Mouse (Mus musculus) G1E (cell line): ENCODE results near the gene Snapc3. TPM values are rescaled to one million over a fixed set of nuclear protein-coding genes. Genes with fewer than 3 reads are reported as not detected.
"Not testable (repeated sequence)": the region's sequence is repeated elsewhere in the genome, so short reads cannot be mapped to it uniquely, and the experiment has no call there.

Experiments used
- ATAC-seq: 2 replicates; pipeline ENCODE4 v1.8.0; 2016; ENCODE audit warnings: mild to moderate bottlenecking; ENCODE audit not compliant: insufficient number of reproducible peaks, poor library complexity, low FRiP score, severe bottlenecking; ENCODE audit errors: extremely low read depth
- DNase-seq: peaks from one replicate; pipeline ENCODE4 v3.0.0; 2012; ENCODE audit warnings: low spot score
- H3K27me3 ChIP-seq: 2 replicates; pipeline ENCODE4 v1.6.1; 2012; ENCODE audit warnings: mild to moderate bottlenecking, low read length, inconsistent platforms; ENCODE audit not compliant: insufficient read depth
- H3K36me3 ChIP-seq: replicated peaks from 2 replicates; pipeline ENCODE3; 2012; ENCODE audit warnings: mild to moderate bottlenecking, inconsistent platforms
- H3K4me1 ChIP-seq: 2 replicates; pipeline ENCODE4 v1.6.1; 2012; ENCODE audit warnings: low read depth, low read length, inconsistent platforms, mixed read lengths; ENCODE audit not compliant: insufficient read depth
- H3K4me3 ChIP-seq: 2 replicates; pipeline ENCODE4 v1.5.1; 2012; ENCODE audit warnings: low read depth, mild to moderate bottlenecking, inconsistent platforms, low read length, moderate library complexity, mixed read lengths
- H3K9me3 ChIP-seq: replicated peaks from 2 replicates; pipeline ENCODE4 v1.6.1; 2012; ENCODE audit warnings: inconsistent platforms
- CTCF ChIP-seq: IDR thresholded peaks from 2 replicates; pipeline ENCODE4 v1.5.1; 2012; ENCODE audit warnings: low read depth, low read length, inconsistent platforms, mixed read lengths
- GATA1 ChIP-seq: IDR thresholded peaks from 2 replicates; pipeline ENCODE4 v1.6.1; 2012; ENCODE audit warnings: borderline replicate concordance, low read length, inconsistent platforms, mixed read lengths
- GATA2 ChIP-seq: IDR thresholded peaks from 2 replicates; pipeline ENCODE4 v1.6.1; 2012; ENCODE audit warnings: low read depth, low read length, inconsistent platforms, borderline replicate concordance
- POLR2AphosphoS5 ChIP-seq: IDR thresholded peaks from 2 replicates; pipeline ENCODE4 v1.6.1; 2012; ENCODE audit warnings: low read depth, low read length, inconsistent platforms; ENCODE audit not compliant: insufficient replicate concordance
- TAL1 ChIP-seq: conservative IDR thresholded peaks from 2 replicates; pipeline ENCODE4 v1.6.1; 2012; ENCODE audit warnings: low read depth, low read length, inconsistent platforms, mixed read lengths
- polyA plus RNA-seq: library from polyadenylated mRNA; stranded (reverse); fragments of >175 nt; gene quantifications from 2 replicates; pipeline ENCODE4 v1.2.3, GENCODE M21; 2012
- total RNA-seq, 2 experiments: library from RNA; stranded (forward) in 1 of 2; stranded (reverse) in 1 of 2; fragments of 200-1000 nt in 1 of 2; fragments of >200 nt in 1 of 2; fragmentation: Nextera tagmentation in 1 of 2; gene quantifications; 2 replicates each; pipeline ENCODE4 v1.2.3; 2014 to 2017

Gene Snapc3
- total and polyA plus RNA-seq, 3 experiments = 7.4 to 61.4 (median 57.6) TPM

GRCm38 (mm10) chr4:83514183-83514582, 96.7 kb downstream of the Snapc3 start:
- Histone ChIP-seq H3K4me3 (no peak overlapping the region), H3K27me3 (peaks cover 16% of the 10 kb centered on the region), H3K9me3 (no peaks in the 10 kb centered on the region), H3K4me1 (no peaks in the 10 kb centered on the region; the same call in 1 of the 2 replicates), H3K36me3 (no peaks in the 10 kb centered on the region)
- ATAC-seq (no peak), DNase-seq (no peak)
- TF ChIP-seq GATA1 (no peak), GATA2 (no peak), CTCF (no peak), TAL1 (no peak), POLR2AphosphoS5 (no peak)

- DNase-seq = no peak
- TF ChIP-seq CTCF (no peak), TAL1 (no peak), GATA2 (no peak), POLR2AphosphoS5 (no peak), GATA1 (no peak)
- ATAC-seq = no peak
- Histone ChIP-seq H3K36me3 (no peaks in the 10 kb centered on the region), H3K27me3 (peaks cover 16% of the 10 kb centered on the region), H3K9me3 (no peaks in the 10 kb centered on the region), H3K4me1 (no peaks in the 10 kb centered on the region; the same call in 1 of the 2 replicates), H3K4me3 (no peak overlapping the region)
Observed at GRCm38 (mm10) chr4:83514976-83515669, 97.6 kb downstream of the Snapc3 start.

GRCm38 (mm10) chr4:83516144-83516543, 98.6 kb downstream of the Snapc3 start:
- H3K9me3 ChIP-seq, H3K4me1 ChIP-seq, ATAC-seq, H3K4me3 ChIP-seq, DNase-seq, H3K36me3 ChIP-seq, H3K27me3 ChIP-seq: not testable (repeated sequence)

Other genes with a start within 250 kb of the Snapc3 start
- gene Ttc39b, start 93.5 kb upstream of the Snapc3 start, total RNA-seq (2014; fragmentation: Nextera tagmentation) = not detected in 2 replicates
- gene Ttc39b, start 93.5 kb upstream of the Snapc3 start, total RNA-seq (2017) = 0.49 and 0.52 TPM in 2 replicates
- not detected in 2 replicates for gene Ttc39b, start 93.5 kb upstream of the Snapc3 start, polyA plus RNA-seq
- 252 and 284 TPM in 2 replicates for gene Psip1, start 68.7 kb downstream of the Snapc3 start, total RNA-seq (2014; fragmentation: Nextera tagmentation)
- 132 and 170 TPM in 2 replicates for gene Psip1, start 68.7 kb downstream of the Snapc3 start, total RNA-seq (2017)
- 67.3 and 85.9 TPM in 2 replicates for gene Psip1, start 68.7 kb downstream of the Snapc3 start, polyA plus RNA-seq
- gene Ccdc171, start 107.8 kb downstream of the Snapc3 start, total RNA-seq (2014; fragmentation: Nextera tagmentation) = 10.7 and 15.0 TPM in 2 replicates
- 5.6 and 7.8 TPM in 2 replicates for gene Ccdc171, start 107.8 kb downstream of the Snapc3 start, total RNA-seq (2017)
- gene Ccdc171, start 107.8 kb downstream of the Snapc3 start, polyA plus RNA-seq = 1.4 and 1.8 TPM in 2 replicates